Mouse (Mus musculus): ENCODE measurements around the gene Keap1. TPM values are rescaled to one million over a fixed set of nuclear protein-coding genes. Genes with fewer than 3 reads are reported as not detected.

Gene Keap1
- total RNA-seq, 2 experiments from 2014 or later = 28.8 to 31.9 TPM

Other genes starting within 250 kb of the Keap1 start
- gene Mrpl4, start 236.6 kb downstream of the Keap1 start, total RNA-seq (2014; fragmentation: Nextera tagmentation) = 44.8 and 73.4 TPM in 2 replicates
- gene Mrpl4, start 236.6 kb downstream of the Keap1 start, total RNA-seq (2017) = 44.5 and 46.0 TPM in 2 replicates
- gene Icam1, start 223.4 kb downstream of the Keap1 start, total RNA-seq (2014; fragmentation: Nextera tagmentation) = 11.6 and 14.7 TPM in 2 replicates
- gene Icam1, start 223.4 kb downstream of the Keap1 start, total RNA-seq (2017) = 5.9 and 8.0 TPM in 2 replicates
- 2.1 and 2.3 TPM in 2 replicates for gene Icam4, start 210.0 kb downstream of the Keap1 start, total RNA-seq (2014; fragmentation: Nextera tagmentation)
- 0.31 and 1.2 TPM in 2 replicates for gene Icam4, start 210.0 kb downstream of the Keap1 start, total RNA-seq (2017)
- 0.36 TPM in 1 of 2 replicates, not detected in the other for gene Icam5, start 207.3 kb downstream of the Keap1 start, total RNA-seq (2014; fragmentation: Nextera tagmentation)
- gene Icam5, start 207.3 kb downstream of the Keap1 start, total RNA-seq (2017) = 0.04 TPM in 1 of 2 replicates, not detected in the other
- gene Zglp1, start 172.3 kb downstream of the Keap1 start, total RNA-seq (2014; fragmentation: Nextera tagmentation) = 6.2 TPM in 1 of 2 replicates, not detected in the other
- not detected in 2 replicates for gene Zglp1, start 172.3 kb downstream of the Keap1 start, total RNA-seq (2017)
- gene Gm49373, start 166.3 kb downstream of the Keap1 start, total RNA-seq (2014; fragmentation: Nextera tagmentation) = not detected in 2 replicates
- 0.60 TPM in 1 of 2 replicates, not detected in the other for gene Gm49373, start 166.3 kb downstream of the Keap1 start, total RNA-seq (2017)
- 23.5 and 39.7 TPM in 2 replicates for gene Fdx1l, start 165.7 kb downstream of the Keap1 start, total RNA-seq (2014; fragmentation: Nextera tagmentation)
- 56.5 and 59.4 TPM in 2 replicates for gene Fdx1l, start 165.7 kb downstream of the Keap1 start, total RNA-seq (2017)
- gene Gm38431, start 147.4 kb downstream of the Keap1 start, total RNA-seq (2014; fragmentation: Nextera tagmentation) = 61.0 and 67.3 TPM in 2 replicates
- gene Gm38431, start 147.4 kb downstream of the Keap1 start, total RNA-seq (2017) = 5.5 and 7.5 TPM in 2 replicates
- 59.8 and 74.1 TPM in 2 replicates for gene Raver1, start 147.4 kb downstream of the Keap1 start, total RNA-seq (2014; fragmentation: Nextera tagmentation)
- 19.6 and 22.9 TPM in 2 replicates for gene Raver1, start 147.4 kb downstream of the Keap1 start, total RNA-seq (2017)
- 27.1 and 28.6 TPM in 2 replicates for gene Tyk2, start 108.1 kb downstream of the Keap1 start, total RNA-seq (2014; fragmentation: Nextera tagmentation)
- 19.0 and 19.8 TPM in 2 replicates for gene Tyk2, start 108.1 kb downstream of the Keap1 start, total RNA-seq (2017)
- 120 and 157 TPM in 2 replicates for gene Cdc37, start 89.4 kb downstream of the Keap1 start, total RNA-seq (2014; fragmentation: Nextera tagmentation)
- gene Cdc37, start 89.4 kb downstream of the Keap1 start, total RNA-seq (2017) = 285 and 306 TPM in 2 replicates
- gene Pde4a, start 73.6 kb downstream of the Keap1 start, total RNA-seq (2014; fragmentation: Nextera tagmentation) = 19.9 and 25.7 TPM in 2 replicates
- 3.8 and 4.1 TPM in 2 replicates for gene Pde4a, start 73.6 kb downstream of the Keap1 start, total RNA-seq (2017)
- not detected in 2 replicates for gene S1pr5, start 9.1 kb upstream of the Keap1 start, total RNA-seq (2014; fragmentation: Nextera tagmentation)
- 0.21 and 0.56 TPM in 2 replicates for gene S1pr5, start 9.1 kb upstream of the Keap1 start, total RNA-seq (2017)
- gene Atg4d, start 25.9 kb upstream of the Keap1 start, total RNA-seq (2014; fragmentation: Nextera tagmentation) = 6.4 and 8.9 TPM in 2 replicates
- gene Atg4d, start 25.9 kb upstream of the Keap1 start, total RNA-seq (2017) = 5.5 and 5.9 TPM in 2 replicates
- gene Kri1, start 48.6 kb upstream of the Keap1 start, total RNA-seq (2014; fragmentation: Nextera tagmentation) = 50.9 and 56.3 TPM in 2 replicates
- gene Kri1, start 48.6 kb upstream of the Keap1 start, total RNA-seq (2017) = 59.5 and 86.0 TPM in 2 replicates
- 11.0 and 12.9 TPM in 2 replicates for gene Cdkn2d, start 52.0 kb upstream of the Keap1 start, total RNA-seq (2014; fragmentation: Nextera tagmentation)
- 15.4 and 16.7 TPM in 2 replicates for gene Cdkn2d, start 52.0 kb upstream of the Keap1 start, total RNA-seq (2017)
- 2.5 and 5.4 TPM in 2 replicates for gene Ap1m2, start 73.0 kb upstream of the Keap1 start, total RNA-seq (2014; fragmentation: Nextera tagmentation)
- 0.10 and 0.43 TPM in 2 replicates for gene Ap1m2, start 73.0 kb upstream of the Keap1 start, total RNA-seq (2017)
- gene Slc44a2, start 81.3 kb upstream of the Keap1 start, total RNA-seq (2014; fragmentation: Nextera tagmentation) = 117 and 134 TPM in 2 replicates
- 83.5 and 89.1 TPM in 2 replicates for gene Slc44a2, start 81.3 kb upstream of the Keap1 start, total RNA-seq (2017)
- gene Ilf3, start 128.5 kb upstream of the Keap1 start, total RNA-seq (2014; fragmentation: Nextera tagmentation) = 82.0 and 84.2 TPM in 2 replicates
- gene Ilf3, start 128.5 kb upstream of the Keap1 start, total RNA-seq (2017) = 73.4 and 104 TPM in 2 replicates
- gene Qtrt1, start 172.5 kb upstream of the Keap1 start, total RNA-seq (2014; fragmentation: Nextera tagmentation) = 40.4 and 45.7 TPM in 2 replicates
- 21.2 and 34.9 TPM in 2 replicates for gene Qtrt1, start 172.5 kb upstream of the Keap1 start, total RNA-seq (2017)
- 76.9 and 91.2 TPM in 2 replicates for gene Dnm2, start 185.5 kb upstream of the Keap1 start, total RNA-seq (2014; fragmentation: Nextera tagmentation)
- 87.7 and 113 TPM in 2 replicates for gene Dnm2, start 185.5 kb upstream of the Keap1 start, total RNA-seq (2017)

All from granulocyte monocyte progenitor cell, adult 5-6 weeks (primary cell).